Mouse (Mus musculus) retina, embryonic 14.5 days (tissue): ENCODE results near the gene Phka2.

Experiments
- DNase-seq: peaks from one replicate; pipeline ENCODE4 v3.0.0-alpha.2; 2015; ENCODE audit warnings: low spot score

Gene Phka2

DNA sequence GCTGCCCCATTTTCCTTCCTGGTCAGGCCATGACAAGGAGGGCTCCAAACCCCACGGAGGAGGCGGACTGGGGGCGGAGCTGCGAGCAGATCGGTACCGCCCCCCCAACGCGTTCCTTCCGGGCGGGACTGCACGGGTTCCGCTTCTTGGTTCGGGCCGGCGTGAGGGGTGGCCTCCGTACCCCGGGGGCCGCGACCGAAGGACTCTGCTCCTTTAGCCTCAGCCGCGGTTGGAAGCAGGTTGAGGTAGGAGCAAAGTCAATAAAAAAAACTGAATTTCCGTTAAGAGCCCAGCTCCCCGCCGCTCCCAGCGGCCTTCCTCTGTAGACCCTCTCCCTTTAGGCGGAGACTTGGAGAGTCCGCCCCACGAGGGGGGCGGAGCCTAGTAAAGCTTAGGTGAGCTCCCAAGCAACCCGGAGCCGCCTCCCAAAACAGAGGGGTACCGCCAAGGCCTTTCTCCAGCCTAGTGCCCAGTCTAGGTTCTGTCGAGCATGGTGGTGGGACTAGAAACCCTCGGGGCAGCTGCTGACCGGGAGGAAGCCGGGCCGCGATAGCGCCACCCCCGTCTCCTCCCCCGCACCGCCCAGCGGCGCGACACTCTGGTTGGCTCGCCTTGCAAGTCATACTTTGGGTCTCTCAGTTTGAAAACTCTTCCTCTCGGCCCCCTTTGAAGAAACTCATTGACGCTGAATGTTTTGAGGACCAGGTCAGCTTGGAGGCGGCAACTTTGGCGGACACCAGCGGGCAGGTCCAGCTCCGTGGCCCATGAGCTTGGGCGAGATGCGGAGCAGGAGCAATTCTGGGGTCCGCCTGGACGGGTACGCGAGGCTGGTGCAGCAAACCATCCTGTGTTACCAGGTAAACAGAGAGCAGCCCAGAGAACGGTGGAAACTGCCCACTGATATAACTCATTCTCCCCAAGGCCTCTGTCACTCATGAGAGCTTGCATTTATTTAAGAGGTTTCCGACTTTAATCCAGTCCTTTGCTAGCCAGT, at the start of gene Phka2:
TSS of gene Phka2 (plus strand) at position 119 of the 994 bp plus-strand sequence.
- DNase-seq, result peak; percentile 77

DNA sequence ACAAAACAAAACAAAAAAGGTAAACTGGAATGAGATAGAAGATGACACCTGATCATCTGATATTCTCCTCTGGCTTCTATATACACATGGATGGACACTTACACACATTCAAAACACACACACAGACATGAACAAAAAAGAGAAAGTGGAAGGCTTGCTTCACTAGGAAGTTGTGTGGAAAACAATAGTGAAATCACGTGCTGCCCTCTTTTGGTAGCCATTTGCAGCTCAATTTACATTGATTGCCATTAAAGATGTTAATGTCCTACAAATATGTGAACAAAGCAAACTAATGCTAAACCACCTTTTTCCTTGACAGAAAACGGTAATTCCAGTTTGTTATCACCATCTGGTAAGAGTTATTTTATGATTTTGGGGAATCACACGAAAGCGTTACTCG, 46.3 kb upstream of the Phka2 start:
- no peak for DNase-seq

DNA sequence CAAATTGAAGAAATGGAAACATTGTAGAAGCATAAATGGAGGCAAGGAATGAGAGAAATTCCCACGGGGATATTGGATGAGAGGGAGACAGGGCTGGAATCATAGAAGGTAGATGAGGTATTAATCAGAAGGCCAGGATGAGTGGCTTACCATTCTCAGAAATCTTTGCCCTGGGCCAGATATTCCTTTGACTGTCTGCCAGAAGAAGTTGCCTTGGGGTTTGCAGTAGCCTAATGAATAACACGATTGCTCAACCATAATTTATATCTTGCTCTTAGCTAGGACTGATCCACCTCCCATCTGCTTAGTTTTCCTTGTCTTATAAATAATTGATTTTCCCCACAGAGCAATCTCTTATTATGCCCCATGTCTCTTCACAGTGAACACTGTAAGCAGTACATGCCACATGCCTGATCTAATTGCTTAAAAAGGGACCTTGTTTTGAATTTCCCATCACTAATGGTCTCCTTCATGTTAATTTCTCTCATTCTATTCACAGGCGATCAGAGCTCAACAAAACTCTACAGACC, 30.6 kb upstream of the Phka2 start:
- no peak for DNase-seq

DNA sequence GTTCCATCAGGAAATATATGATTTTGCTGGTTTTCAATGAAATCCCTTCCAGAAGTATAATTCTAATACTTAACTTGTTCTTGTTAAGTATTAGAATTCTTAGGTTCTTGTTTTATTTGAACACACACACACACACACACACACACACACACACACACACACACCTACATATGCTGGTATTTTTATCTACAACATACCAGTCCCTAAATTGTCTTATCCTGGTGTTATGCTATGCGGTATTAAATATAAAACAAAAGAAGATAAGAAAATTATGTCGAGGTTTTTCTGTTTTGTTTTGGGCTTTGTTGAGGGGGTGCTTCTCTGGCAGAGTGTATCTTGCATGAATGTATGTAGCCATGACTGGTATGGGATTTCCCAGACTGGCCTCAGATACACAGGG, 12.2 kb upstream of the Phka2 start:
- DNase-seq, result no peak

DNA sequence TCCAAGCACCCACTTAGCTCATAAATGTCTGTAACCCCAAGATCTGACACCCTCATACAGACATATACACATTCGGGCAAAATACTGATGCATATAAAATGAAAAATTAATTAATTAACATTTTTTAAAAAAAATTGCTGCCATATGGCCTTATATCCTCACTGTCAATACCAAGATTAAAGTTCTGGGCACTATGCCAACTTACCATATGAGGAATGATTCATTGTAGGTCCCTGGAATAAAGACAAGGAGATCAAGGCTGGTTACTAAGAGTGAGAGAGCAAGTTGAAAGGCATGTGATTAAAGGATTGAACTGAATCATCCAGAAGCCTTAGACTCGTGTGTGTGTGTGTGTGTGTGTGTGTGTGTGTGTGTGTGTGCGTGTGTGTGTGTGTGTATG, 7.6 kb upstream of the Phka2 start:
- DNase-seq, result no peak

DNA sequence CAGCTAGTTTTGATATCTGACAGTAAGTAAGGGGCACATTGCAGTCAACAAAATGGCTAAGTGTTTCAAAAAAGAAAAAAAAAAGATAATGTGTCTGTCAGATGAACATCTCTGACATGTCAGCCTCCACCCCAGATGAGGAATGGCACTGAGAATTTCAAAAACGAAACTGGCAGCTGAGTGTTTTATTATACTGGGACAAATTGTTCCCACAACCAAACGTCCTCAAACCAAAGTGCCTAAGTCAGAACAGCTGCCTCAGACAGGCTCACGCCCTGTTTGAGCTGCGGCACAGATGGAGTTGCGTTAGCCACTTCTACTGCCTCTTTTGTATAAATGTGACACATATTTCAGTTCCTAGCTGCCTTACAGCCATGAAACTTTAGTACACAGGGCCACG, 7.0 kb upstream of the Phka2 start:
- DNase-seq, result no peak

DNA sequence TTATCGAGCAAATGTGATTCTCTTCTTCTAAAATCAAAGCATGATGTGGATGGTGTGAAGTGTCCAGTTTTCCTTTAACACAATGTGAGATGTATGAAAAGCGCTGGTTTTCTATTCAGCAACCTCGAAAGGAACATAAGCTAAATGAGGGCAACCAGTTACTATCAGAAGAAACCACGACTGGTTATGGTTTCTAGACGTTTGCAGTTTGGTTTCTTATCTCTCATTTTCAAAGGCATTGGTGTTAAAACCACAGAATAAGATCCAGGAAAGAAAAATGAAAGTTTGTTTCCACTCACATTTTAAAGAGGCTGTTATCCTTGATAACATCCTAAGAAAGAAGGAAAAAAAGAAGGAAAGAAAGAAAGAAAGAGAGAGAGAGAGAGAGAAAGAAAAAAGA, 5.5 kb upstream of the Phka2 start:
- DNase-seq, result no peak

DNA sequence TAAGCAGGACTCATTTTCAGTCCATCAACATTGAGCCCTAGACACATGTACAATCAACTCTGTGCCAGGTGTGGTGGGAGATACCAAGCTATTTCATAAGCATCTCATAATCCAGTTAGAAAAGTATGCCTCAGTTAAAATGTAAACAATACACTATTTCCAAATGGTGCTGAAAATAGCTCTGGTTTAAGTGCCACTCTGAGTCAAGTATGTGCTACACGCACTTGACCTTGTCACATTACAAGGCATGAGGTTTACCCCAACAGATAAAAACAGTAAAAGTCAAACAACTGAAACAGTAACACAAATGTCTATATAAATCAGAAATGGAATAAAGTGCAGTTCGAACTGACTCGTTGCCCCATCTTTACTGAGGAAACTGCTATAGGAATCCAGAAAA, 871 bp upstream of the Phka2 start:
- DNase-seq, result no peak

DNA sequence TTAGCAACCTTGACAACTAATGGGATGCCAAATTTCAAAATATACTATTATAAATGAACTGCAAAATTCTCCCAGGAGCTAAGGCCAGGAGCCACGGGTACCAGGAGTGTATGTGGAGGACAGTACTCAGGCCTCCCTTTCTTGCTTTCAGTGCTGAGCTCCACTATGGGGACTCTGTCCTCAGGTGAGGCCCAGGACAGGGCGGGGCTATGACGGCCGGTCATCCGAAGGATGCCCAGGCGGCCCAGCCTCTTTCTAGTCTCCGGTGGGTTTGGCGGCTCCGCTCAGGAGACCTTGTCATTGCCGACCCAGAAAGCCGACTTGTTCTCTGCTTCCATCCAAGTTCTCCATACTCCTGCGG, 299 bp upstream of the Phka2 start:
- DNase-seq, result no peak

DNA sequence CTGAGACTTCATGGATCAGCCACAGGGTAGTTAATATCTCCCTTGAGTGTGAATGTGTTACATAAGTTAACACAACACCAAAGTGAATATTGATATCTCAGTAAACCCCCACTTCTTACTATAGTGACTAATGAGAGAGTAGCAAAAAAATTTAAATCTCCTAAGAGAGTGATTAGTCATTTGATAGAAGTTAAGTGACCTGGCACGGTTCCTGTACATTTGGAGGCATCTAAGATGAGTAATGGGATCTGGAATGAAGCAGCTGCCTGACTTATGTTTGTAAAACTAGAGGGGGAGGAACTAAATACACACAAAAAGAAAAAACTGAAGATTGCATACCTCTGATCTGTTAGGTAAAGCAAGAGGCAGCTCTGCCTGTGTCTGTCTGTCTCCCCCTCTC, 7.1 kb downstream of the Phka2 start:
- DNase-seq, result no peak

DNA sequence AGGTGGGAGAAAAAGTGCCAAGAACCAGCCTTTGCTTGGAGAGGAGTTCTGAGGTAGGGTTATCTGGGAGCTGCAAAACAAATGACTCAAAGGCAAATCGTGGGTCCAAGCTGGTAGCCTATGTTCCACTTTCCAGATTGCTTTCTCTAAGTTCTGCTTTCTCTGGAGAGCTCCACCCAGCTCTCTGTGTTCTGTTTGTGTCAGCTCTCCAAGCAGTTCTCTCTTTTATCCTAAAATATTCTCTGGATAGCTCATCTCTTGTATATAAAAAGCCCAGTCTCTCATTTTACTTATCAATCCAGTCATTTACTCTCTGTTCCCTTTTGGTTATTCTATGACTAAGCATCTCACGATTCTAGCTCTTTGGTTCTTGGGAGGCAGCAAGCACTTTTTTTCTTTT, 8.2 kb downstream of the Phka2 start:
- no peak for DNase-seq

DNA sequence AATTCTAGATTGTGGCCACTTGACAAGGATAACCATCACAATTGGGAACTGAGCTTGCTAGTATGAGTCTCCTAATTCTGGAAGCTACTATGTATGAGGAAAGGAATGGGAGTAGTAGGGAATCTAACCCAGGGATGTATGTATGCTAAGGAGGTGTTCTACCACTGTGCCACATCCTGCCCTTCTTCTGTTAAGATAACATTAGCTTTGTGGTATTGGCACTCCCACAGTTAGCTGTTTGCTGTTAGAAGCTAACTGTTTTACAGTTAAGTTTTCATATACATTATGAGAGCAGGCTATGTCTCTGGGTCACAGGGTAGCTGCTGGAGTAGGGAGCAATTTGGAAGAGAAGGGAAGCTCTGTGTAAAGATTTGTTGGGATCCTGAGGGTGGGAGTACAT, 14.1 kb downstream of the Phka2 start:
- no peak for DNase-seq

DNA sequence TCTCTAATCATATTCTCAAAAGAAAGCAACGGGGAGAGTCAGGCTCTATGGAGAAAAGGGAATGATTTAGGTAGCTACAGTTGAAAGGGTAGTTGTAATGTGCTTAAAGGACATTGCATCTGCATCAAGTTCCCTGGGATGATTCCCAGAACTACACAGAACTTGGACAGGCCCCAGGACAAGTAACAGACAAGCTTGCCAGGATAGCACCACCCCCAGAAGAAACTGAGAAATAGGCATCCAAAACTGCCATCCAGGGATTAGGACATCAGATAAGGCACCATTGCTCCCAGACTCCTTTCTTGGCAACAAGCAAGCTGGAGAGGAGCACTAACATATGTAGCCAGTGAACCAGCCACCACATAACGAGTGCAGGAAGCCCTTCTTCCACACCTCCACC, 40.8 kb downstream of the Phka2 start:
- no peak for DNase-seq

DNA sequence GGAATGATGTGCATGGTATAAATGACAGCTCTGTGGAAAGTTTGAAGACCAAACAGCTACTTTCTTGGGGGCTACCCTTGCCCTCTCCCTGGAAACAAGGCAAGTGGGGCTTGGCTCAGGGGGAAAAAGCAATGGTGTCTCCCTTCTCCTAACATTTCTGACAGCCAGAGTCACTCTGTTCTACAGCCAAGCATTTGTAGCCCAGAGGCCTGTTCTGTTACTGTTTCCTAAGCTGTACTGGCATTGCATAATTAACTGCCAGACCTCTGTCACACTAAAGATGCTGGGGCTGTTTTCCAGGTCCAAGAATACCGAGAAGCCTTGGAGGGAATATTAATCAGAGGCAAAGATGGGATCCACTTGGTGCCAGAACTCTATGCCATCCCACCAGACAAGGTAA, 46.9 kb downstream of the Phka2 start:
- DNase-seq, result no peak

DNA sequence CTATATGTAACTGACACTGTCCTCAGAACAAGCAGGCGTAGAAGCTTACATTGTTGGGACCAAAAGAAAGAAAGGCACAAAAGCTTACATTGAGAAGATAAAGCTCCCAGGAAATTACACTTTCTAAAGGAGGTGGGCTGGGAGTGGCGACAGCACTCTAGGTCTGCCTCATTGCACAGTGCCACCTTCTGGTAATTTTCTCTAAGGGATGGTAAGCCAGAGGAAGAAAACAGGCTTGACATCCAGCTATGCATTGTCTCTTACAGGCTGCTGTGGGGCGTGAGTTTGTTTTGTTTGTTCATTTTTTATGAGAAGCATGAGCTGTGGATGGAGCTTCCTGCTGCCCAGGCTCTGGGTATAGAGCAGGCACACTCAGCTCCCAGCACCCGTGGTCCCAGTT, 50.1 kb downstream of the Phka2 start:
- DNase-seq, result peak; percentile 8

DNA sequence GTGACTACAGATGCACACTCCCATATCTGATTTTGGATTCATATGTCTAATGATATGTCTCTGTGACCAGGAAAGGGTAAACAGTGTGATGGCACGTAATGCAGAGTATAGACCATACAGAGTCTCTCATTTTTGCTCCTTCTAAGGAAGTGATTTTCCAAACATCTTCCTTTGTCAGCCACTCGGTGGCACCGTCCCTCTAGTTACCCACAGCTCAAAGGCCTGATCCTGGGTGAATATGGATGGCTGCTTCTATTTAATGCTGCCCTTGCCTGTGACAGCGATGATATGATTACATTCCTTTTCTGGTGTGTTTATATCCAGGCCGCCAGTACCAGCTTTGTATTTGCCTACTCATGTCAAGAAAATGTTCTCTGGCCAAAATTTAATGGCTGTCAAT, 81.6 kb downstream of the Phka2 start:
- peak; percentile 20 for DNase-seq

DNA sequence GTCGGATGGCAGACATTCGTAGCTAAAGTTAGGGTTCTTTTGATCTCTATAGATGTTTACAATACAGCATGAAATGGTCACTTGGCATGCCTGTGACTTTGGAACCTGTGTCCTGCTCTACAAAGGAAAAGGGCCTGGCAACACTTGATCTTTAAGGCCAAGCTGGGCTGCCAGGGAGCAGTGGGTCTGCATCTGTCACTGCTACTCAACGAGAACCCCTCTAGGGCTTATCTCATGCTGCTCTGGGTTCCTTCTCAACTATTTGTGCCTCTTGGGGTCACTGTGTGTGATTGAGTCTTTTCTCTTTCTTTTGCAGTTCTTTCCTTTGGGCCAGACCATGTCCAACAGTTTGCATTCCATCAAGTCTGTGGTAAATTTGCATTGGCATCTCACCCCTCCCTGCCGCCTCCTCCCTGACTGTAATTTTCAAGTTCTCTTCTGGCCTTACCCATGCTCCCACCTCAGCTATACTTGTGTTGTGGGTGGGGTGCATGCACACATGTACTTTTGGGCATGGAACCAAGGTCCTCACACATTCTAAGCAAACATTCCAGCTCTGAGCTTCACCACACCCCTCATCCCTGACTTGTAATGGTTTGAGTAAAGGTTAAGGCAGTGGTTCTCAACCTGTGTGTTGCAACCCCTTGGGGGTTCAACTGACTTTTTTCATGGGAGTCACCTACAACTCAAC, 82.3 kb downstream of the Phka2 start:
- DNase-seq, result no peak

DNA sequence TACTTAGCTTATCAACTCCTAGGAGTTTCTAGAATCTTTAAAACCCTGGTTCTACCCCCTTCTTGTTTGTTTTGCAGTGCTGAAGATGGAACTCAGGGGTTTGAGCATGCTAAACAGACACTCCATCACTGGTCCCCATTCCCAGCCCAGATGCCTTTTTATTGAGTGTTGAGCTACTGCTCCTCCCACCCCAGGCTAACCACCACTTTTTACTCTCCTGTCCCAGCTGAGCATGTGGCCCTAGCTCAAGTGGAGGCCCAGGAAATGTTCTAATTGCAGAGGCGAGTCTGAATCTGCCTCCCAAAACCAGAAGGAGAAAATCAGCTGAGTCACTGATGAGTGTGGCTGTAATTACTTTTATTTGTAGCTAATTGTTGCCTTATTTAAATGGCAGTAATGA, 83.1 kb downstream of the Phka2 start:
- DNase-seq, result no peak

DNA sequence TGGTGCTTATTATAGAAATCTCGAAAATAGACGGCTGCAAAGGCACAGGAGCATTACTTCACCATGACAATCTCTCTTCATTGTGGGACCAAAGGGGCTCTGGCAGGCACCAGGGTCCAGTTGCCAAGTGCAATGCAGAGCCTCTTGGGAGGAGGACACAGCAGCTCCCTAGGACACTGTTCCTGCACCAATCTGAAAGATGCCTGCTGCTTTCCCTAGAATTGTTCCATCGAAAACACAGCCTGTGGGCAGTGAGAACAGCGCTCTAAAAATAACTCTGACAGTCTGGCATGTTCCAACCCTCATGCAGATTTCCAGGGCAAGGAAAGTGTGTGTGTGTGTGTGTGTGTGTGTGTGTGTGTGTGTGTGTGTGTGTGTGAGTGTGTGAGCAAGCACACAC, 86.6 kb downstream of the Phka2 start:
- DNase-seq, result no peak

DNA sequence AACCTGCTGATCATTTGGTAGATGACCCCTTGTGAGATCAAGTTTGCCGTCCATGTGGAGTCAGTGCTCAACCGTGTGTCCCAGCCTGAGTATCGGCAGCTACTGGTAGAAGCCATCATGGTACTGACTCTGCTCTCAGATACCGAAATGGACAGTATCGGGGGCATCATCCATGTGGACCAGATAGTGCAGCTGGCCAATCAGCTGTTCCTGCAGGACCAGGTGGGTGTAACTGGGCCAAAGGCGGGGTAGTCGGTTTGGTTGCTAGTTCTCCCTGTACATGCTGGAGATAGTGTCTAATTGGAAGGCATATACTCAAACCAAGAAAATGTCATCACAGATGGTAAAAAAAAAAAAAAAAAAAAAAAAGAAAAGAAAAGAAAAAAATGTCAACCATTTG, 88.2 kb downstream of the Phka2 start:
- no peak for DNase-seq

DNA sequence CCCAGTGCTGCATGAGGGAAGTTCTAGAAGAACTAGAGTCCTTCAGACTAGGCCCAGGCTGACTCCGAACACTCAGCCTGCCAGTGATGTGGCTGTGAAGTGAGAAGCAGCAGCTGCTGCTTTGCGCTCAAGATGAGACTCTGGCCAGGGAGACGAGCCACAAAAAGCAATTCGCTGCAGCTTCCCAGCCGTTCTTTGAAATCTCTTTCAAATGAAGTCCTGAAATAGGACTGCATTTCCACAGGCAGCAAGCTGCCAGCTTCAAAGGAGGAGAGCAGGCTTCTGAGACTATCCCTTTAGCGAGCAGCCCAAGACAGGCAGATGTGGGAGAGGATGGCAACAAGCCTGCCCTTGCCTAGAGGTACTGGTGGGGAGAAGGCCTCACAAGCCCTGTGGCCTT, 91.0 kb downstream of the Phka2 start:
- no peak for DNase-seq

DNA sequence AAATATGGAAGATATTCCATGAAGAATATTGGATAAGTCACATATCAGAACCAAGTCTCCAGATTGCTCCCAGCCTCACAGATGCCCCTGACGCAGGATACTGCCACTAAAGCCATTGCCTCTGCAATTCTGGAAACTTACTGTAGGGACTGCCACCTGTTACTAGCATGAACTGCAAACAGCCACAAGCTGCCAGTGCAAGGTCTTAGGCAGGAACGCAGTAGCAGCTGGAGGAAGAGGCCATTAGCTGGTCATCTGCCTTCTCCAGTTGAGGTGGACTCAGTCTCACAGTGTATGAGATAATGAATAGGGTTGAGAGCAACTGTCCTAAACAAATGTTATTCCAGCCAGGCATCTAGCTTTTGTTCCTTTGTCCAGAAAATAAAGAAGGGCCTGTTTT, 96.1 kb downstream of the Phka2 start:
- no peak for DNase-seq
